Mouse (Mus musculus) heart, embryonic 13.5 days (tissue): Measurements from ENCODE around the gene Rsad2. TPM values are rescaled to one million over a fixed set of nuclear protein-coding genes. Genes with fewer than 3 reads are reported as not detected.
"Not testable (repeated sequence)": the region's sequence is repeated elsewhere in the genome, so short reads cannot be mapped to it uniquely, and the experiment has no call there.

ENCODE experiments used
- ATAC-seq: fragments of 200-750 bp; cut with Nextera tagmentation; 2 replicates; pipeline ENCODE4 v1.8.0; 2017; ENCODE audit warnings: moderate TSS enrichment; ENCODE audit not compliant: insufficient number of reproducible peaks, low FRiP score, low TSS enrichment; ENCODE audit errors: extremely low read depth
- H3K27ac ChIP-seq: fragments of 300-500 bp; sonication (generic); replicated peaks from 2 replicates; pipeline ENCODE4 v1.5.1; 2015; ENCODE audit warnings: moderate library complexity, mild to moderate bottlenecking, inconsistent platforms
- H3K27me3 ChIP-seq: fragments of 300-500 bp; sonication (generic); replicated peaks from 2 replicates; pipeline ENCODE4 v1.6.1; 2015; ENCODE audit warnings: mild to moderate bottlenecking, inconsistent platforms
- H3K36me3 ChIP-seq: fragments of 300-500 bp; sonication (generic); 2 replicates; pipeline ENCODE4 v1.6.1; 2015; ENCODE audit warnings: mild to moderate bottlenecking, inconsistent platforms
- H3K4me1 ChIP-seq: fragments of 300-500 bp; sonication (generic); 2 replicates; pipeline ENCODE4 v1.6.1; 2015; ENCODE audit warnings: inconsistent platforms
- H3K4me2 ChIP-seq: fragments of 300-500 bp; sonication (generic); 2 replicates; pipeline ENCODE4 v1.6.1; 2015; ENCODE audit warnings: inconsistent platforms, mild to moderate bottlenecking, moderate library complexity
- H3K4me3 ChIP-seq: fragments of 300-500 bp; sonication (generic); 2 replicates; pipeline ENCODE4 v1.5.1; 2015; ENCODE audit warnings: moderate library complexity, mild to moderate bottlenecking, inconsistent platforms
- H3K9ac ChIP-seq: fragments of 300-500 bp; sonication (generic); 2 replicates; pipeline ENCODE4 v1.6.1; 2015; ENCODE audit warnings: inconsistent platforms, mild to moderate bottlenecking, moderate library complexity
- H3K9me3 ChIP-seq: fragments of 300-500 bp; sonication (generic); 2 replicates; pipeline ENCODE4 v1.6.1; 2016; ENCODE audit warnings: inconsistent platforms
- WGBS: fragments of 180-500 bp; shearing (Covaris S2); methylation state at CpG from one replicate; pipeline ENCODE4 v1.1.7; 2015; ENCODE audit warnings: mixed read lengths; 5-methylcytosine and 5-hydroxymethylcytosine counted together
- polyA plus RNA-seq: library from polyadenylated mRNA; unstranded; fragments of >200 nt; fragmentation: Nextera tagmentation; extraction: Ambion mirVana; gene quantifications from 2 replicates; pipeline ENCODE4 v1.2.1, GENCODE M21; 2015

Rsad2 gene
- polyA plus RNA-seq: 1.2 and 2.0 TPM in 2 replicates

GRCm38 (mm10) chr12:26456028-26456698, at the start of gene Rsad2:
TSS of gene Rsad2 (minus strand) at chr12:26456452.
- Histone ChIP-seq H3K4me3 (peak within 1 kb of the TSS; percentile 16), H3K27me3 (no peaks in the 10 kb centered on the region), H3K9me3 (no peaks in the 10 kb centered on the region), H3K4me1 (peaks cover 19% of the 10 kb centered on the region), H3K4me2 (peak within 1 kb of the TSS; percentile 54), H3K27ac (0 out of 2 replicates have a peak within 1 kb of the TSS, but pooled peaks have one; percentile 6), H3K9ac (no peak within 1 kb of the TSS), H3K36me3 (no peaks in the 10 kb centered on the region)
- ATAC-seq: no peak
- 36% methylated on average over 13 of the region's 13 CpGs for WGBS

GRCm38 (mm10) chr12:26501042-26501441, 44.8 kb upstream of the Rsad2 start:
- Histone ChIP-seq H3K36me3 (no peaks in the 10 kb centered on the region), H3K4me2 (no peak overlapping the region), H3K4me1 (no peaks in the 10 kb centered on the region), H3K9me3 (no peaks in the 10 kb centered on the region), H3K27me3 (no peaks in the 10 kb centered on the region), H3K4me3 (no peak overlapping the region), H3K27ac (no peak overlapping the region), H3K9ac (no peak overlapping the region)
- 77% methylated on average over 3 of the region's 3 CpGs for WGBS
- ATAC-seq: no peak

- Histone ChIP-seq H3K9ac (no peak overlapping the region), H3K36me3 (no peaks in the 10 kb centered on the region), H3K4me1 (no peaks in the 10 kb centered on the region), H3K4me2 (no peak overlapping the region), H3K27me3 (no peaks in the 10 kb centered on the region), H3K4me3 (no peak overlapping the region), H3K27ac (no peak overlapping the region), H3K9me3 (no peaks in the 10 kb centered on the region)
- 85% methylated on average over 1 of the region's 1 CpGs for WGBS
- ATAC-seq: no peak
Observed at GRCm38 (mm10) chr12:26489942-26490341, 33.7 kb upstream of the Rsad2 start.

- no peaks in the 10 kb centered on the region for H3K36me3 ChIP-seq
- no peak overlapping the region for H3K9ac ChIP-seq
- 67% methylated on average over 5 of the region's 5 CpGs for WGBS
- H3K27me3 ChIP-seq: no peaks in the 10 kb centered on the region
- ATAC-seq: no peak
- peak overlapping the region; percentile 18 for H3K4me2 ChIP-seq
- no peaks in the 10 kb centered on the region for H3K9me3 ChIP-seq
- no peak overlapping the region for H3K4me3 ChIP-seq
- no peaks in the 10 kb centered on the region for H3K4me1 ChIP-seq
- no peak overlapping the region for H3K27ac ChIP-seq
Observed at GRCm38 (mm10) chr12:26488617-26489274, 32.5 kb upstream of the Rsad2 start.

GRCm38 (mm10) chr12:26487874-26488616, 31.8 kb upstream of the Rsad2 start:
- peak overlapping the region; percentile 18 for H3K4me2 ChIP-seq
- ATAC-seq: no peak
- no peak overlapping the region for H3K9ac ChIP-seq
- H3K4me3 ChIP-seq: no peak overlapping the region
- H3K36me3 ChIP-seq: no peaks in the 10 kb centered on the region
- no peaks in the 10 kb centered on the region for H3K9me3 ChIP-seq
- 50% methylated on average over 14 of the region's 14 CpGs for whole genome bisulfite sequencing
- H3K4me1 ChIP-seq: no peaks in the 10 kb centered on the region
- no peak overlapping the region for H3K27ac ChIP-seq
- H3K27me3 ChIP-seq: no peaks in the 10 kb centered on the region

GRCm38 (mm10) chr12:26485738-26486580, 29.7 kb upstream of the Rsad2 start:
- not testable (repeated sequence) for H3K9me3 ChIP-seq, ATAC-seq, H3K36me3 ChIP-seq, H3K4me3 ChIP-seq, H3K27ac ChIP-seq, H3K9ac ChIP-seq, H3K27me3 ChIP-seq, H3K4me1 ChIP-seq
- H3K4me2 ChIP-seq: peak overlapping the region; percentile 20; the same call in 1 of the 2 replicates
- 79% methylated on average over 12 of the region's 12 CpGs for WGBS

- Histone ChIP-seq H3K4me2 (no peak overlapping the region), H3K9me3 (no peaks in the 10 kb centered on the region), H3K9ac (no peak overlapping the region), H3K27me3 (no peaks in the 10 kb centered on the region), H3K27ac (no peak overlapping the region), H3K36me3 (no peaks in the 10 kb centered on the region), H3K4me1 (peaks cover 18% of the 10 kb centered on the region; the same call in 1 of the 2 replicates), H3K4me3 (no peak overlapping the region)
- ATAC-seq: no peak
- WGBS: 68% methylated on average over 18 of the region's 18 CpGs
Observed at GRCm38 (mm10) chr12:26478196-26479004, 22.1 kb upstream of the Rsad2 start.

GRCm38 (mm10) chr12:26477198-26477597, 20.9 kb upstream of the Rsad2 start:
- H3K9me3 ChIP-seq: no peaks in the 10 kb centered on the region
- WGBS: 63% methylated on average over 5 of the region's 5 CpGs
- H3K36me3 ChIP-seq: no peaks in the 10 kb centered on the region
- H3K27ac ChIP-seq: no peak overlapping the region
- no peak overlapping the region for H3K4me2 ChIP-seq
- H3K27me3 ChIP-seq: no peaks in the 10 kb centered on the region
- no peak for ATAC-seq
- no peak overlapping the region for H3K4me3 ChIP-seq
- no peak overlapping the region for H3K9ac ChIP-seq
- peaks cover 18% of the 10 kb centered on the region; the same call in 1 of the 2 replicates for H3K4me1 ChIP-seq

- WGBS: 74% methylated on average over 6 of the region's 6 CpGs
- peaks cover 21% of the 10 kb centered on the region for H3K4me1 ChIP-seq
- H3K4me2 ChIP-seq: peak overlapping the region; percentile 99
- H3K9me3 ChIP-seq: no peaks in the 10 kb centered on the region
- no peaks in the 10 kb centered on the region; the same call in 1 of the 2 replicates for H3K27me3 ChIP-seq
- no peak for ATAC-seq
- H3K36me3 ChIP-seq: no peaks in the 10 kb centered on the region
- H3K9ac ChIP-seq: no peak overlapping the region
- H3K27ac ChIP-seq: no peak overlapping the region
- no peak overlapping the region for H3K4me3 ChIP-seq
Observed at GRCm38 (mm10) chr12:26473746-26474145, 17.5 kb upstream of the Rsad2 start.

- Histone ChIP-seq H3K4me1 (peaks cover 12% of the 10 kb centered on the region), H3K27ac (peak overlapping the region; percentile 42), H3K9me3 (no peaks in the 10 kb centered on the region), H3K36me3 (no peaks in the 10 kb centered on the region), H3K27me3 (no peaks in the 10 kb centered on the region; the same call in 1 of the 2 replicates), H3K9ac (no peak overlapping the region), H3K4me3 (no peak overlapping the region), H3K4me2 (peak overlapping the region; percentile 99)
- no peak for ATAC-seq
- 63% methylated on average over 3 of the region's 3 CpGs for WGBS
Observed at GRCm38 (mm10) chr12:26472770-26473481, 16.7 kb upstream of the Rsad2 start.
